Mouse (Mus musculus) small intestine, adult 2 months (tissue): ENCODE data around the gene Faf1. TPM values are rescaled to one million over a fixed set of nuclear protein-coding genes. Genes with fewer than 3 reads are reported as not detected.

Source experiments
- H3K27ac ChIP-seq: fragments of 200-500 bp; 2 replicates; pipeline ENCODE4 v1.5.1; 2012; ENCODE audit warnings: low read depth, low read length, control low read depth, inconsistent platforms; ENCODE audit not compliant: insufficient read depth
- H3K27me3 ChIP-seq: fragments of 200-500 bp; 2 replicates; pipeline ENCODE4 v1.6.1; 2012; ENCODE audit warnings: mild to moderate bottlenecking, moderate library complexity, low read length, inconsistent platforms; ENCODE audit not compliant: control insufficient read depth, insufficient read depth
- H3K36me3 ChIP-seq: fragments of 200-500 bp; 2 replicates; pipeline ENCODE4 v1.6.1; 2012; ENCODE audit warnings: mild to moderate bottlenecking, low read length, control low read depth, inconsistent platforms; ENCODE audit not compliant: control insufficient read depth, insufficient read depth
- H3K4me1 ChIP-seq: fragments of 200-500 bp; 2 replicates; pipeline ENCODE4 v1.6.1; 2012; ENCODE audit warnings: low read length, inconsistent platforms, mixed read lengths; ENCODE audit not compliant: control insufficient read depth, insufficient read depth, insufficient read length
- H3K4me3 ChIP-seq: fragments of 200-500 bp; 2 replicates; pipeline ENCODE4 v1.5.1; 2012; ENCODE audit warnings: low read depth, mild to moderate bottlenecking, control low read depth, inconsistent platforms, low read length, moderate library complexity
- CTCF ChIP-seq: fragments of 200-500 bp; IDR thresholded peaks from 2 replicates; pipeline ENCODE4 v1.5.1; 2012; ENCODE audit warnings: low read depth, mild to moderate bottlenecking, control low read depth, inconsistent platforms, low read length, moderate library complexity, mixed read lengths; ENCODE audit not compliant: insufficient replicate concordance, insufficient read length; ENCODE audit errors: extremely low read depth
- POLR2A ChIP-seq: fragments of 200-500 bp; IDR thresholded peaks from 2 replicates; pipeline ENCODE4 v1.6.1; 2012; ENCODE audit warnings: low read depth, mild to moderate bottlenecking, control low read depth, inconsistent platforms, low read length, moderate library complexity
- WGBS: fragments of 180-500 bp; shearing (Covaris S2); methylation state at CpG from one replicate; pipeline ENCODE4 v1.1.7; 2018; 5-methylcytosine and 5-hydroxymethylcytosine counted together
- polyA plus RNA-seq: library from polyadenylated mRNA; depleted of rRNA; stranded (reverse); fragments of >200 nt; gene quantifications from 2 replicates; pipeline ENCODE4 v1.2.3, GENCODE M21; 2012

The Faf1 gene
- polyA plus RNA-seq, 1 experiment: 7.4 TPM

- 97% methylated on average over 1 of the region's 1 CpGs for WGBS
- H3K4me3 ChIP-seq: no peak overlapping the region
- no peaks in the 10 kb centered on the region for H3K27me3 ChIP-seq
- no peaks in the 10 kb centered on the region for H3K36me3 ChIP-seq
- TF ChIP-seq CTCF (no peak), POLR2A (no peak)
- H3K4me1 ChIP-seq: no peaks in the 10 kb centered on the region
- no peak overlapping the region for H3K27ac ChIP-seq
These were observed 138.8 kb downstream of the Faf1 start for GRCm38 (mm10) chr4:109815161-109815560.

DNA sequence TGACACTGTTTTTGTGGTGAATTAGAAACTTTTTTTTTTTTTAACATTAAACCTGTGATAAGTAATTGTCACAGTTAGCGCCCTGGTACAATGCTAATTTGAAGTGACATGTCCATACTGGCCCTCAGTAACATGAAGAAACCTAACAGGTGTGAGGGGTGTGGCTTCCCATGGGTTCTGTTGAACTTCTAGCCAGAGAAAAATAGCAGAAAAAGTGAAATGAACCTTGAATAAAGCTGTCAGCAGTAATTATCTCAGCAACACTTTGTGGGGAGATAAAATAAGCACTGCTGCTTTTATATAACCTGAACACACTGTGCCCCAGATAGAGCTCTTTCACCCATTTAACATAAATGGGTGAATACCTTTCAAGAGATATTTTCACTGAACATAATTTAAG lies 139.2 kb downstream of the Faf1 start:
- Histone ChIP-seq H3K27ac (no peak overlapping the region), H3K36me3 (no peaks in the 10 kb centered on the region), H3K4me3 (no peak overlapping the region), H3K27me3 (no peaks in the 10 kb centered on the region), H3K4me1 (no peaks in the 10 kb centered on the region)
- TF ChIP-seq POLR2A (no peak), CTCF (no peak)
- WGBS: 93% methylated on average over 1 of the region's 1 CpGs

GRCm38 (mm10) chr4:109819455-109819854 lies 143.1 kb downstream of the Faf1 start:
- H3K27me3 ChIP-seq: no peaks in the 10 kb centered on the region
- TF ChIP-seq POLR2A: no peak
- no peak for TF ChIP-seq CTCF

GRCm38 (mm10) chr4:109829800-109830199 lies 153.4 kb downstream of the Faf1 start:
- peaks cover 1% of the 10 kb centered on the region; the same call in 1 of the 2 replicates for H3K36me3 ChIP-seq
- H3K27ac ChIP-seq: no peak overlapping the region
- H3K4me1 ChIP-seq: no peaks in the 10 kb centered on the region
- TF ChIP-seq CTCF (no peak), POLR2A (no peak)
- 92% methylated on average over 3 of the region's 3 CpGs for WGBS
- H3K4me3 ChIP-seq: no peak overlapping the region
- no peaks in the 10 kb centered on the region for H3K27me3 ChIP-seq

More at GRCm38 (mm10) chr4:109819455-109819854, 143.1 kb downstream of the Faf1 start:
- Histone ChIP-seq H3K4me1 (no peaks in the 10 kb centered on the region), H3K36me3 (no peaks in the 10 kb centered on the region), H3K27ac (no peak overlapping the region), H3K4me3 (no peak overlapping the region)

- no peaks in the 10 kb centered on the region for H3K4me1 ChIP-seq
- no peak overlapping the region for H3K27ac ChIP-seq
- peaks cover 5% of the 10 kb centered on the region; the same call in 1 of the 2 replicates for H3K36me3 ChIP-seq
- 93% methylated on average over 3 of the region's 3 CpGs for WGBS
- no peaks in the 10 kb centered on the region for H3K27me3 ChIP-seq
- TF ChIP-seq CTCF (no peak), POLR2A (no peak)
- no peak overlapping the region for H3K4me3 ChIP-seq
These were observed 181.5 kb downstream of the Faf1 start for GRCm38 (mm10) chr4:109857851-109858250.

GRCm38 (mm10) chr4:109858571-109859392 lies 182.4 kb downstream of the Faf1 start:
- TF ChIP-seq CTCF (no peak), POLR2A (no peak)
- WGBS: 74% methylated on average over 8 of the region's 8 CpGs
- no peak overlapping the region for H3K4me3 ChIP-seq
- H3K36me3 ChIP-seq: peaks cover 5% of the 10 kb centered on the region; the same call in 1 of the 2 replicates
- H3K4me1 ChIP-seq: no peaks in the 10 kb centered on the region
- no peaks in the 10 kb centered on the region for H3K27me3 ChIP-seq
- H3K27ac ChIP-seq: no peak overlapping the region

DNA sequence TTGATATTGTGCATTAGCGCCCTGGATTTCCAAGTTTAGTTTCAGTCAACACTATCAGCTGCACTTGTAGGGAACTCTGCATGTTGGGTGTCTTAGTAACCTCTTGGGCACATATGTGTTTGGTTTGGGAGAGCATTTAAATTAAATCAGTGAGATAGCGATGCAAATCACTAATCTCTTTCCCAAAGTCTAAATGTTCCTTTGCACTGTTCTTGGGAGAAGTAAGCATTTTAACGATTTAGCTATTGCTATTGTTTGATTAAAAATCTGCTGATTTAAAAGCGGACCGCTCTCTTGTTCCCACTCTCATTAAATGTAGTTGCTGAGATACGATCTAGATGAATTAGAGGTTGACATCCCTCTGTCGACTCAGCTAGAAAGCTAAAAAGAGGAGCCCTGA lies 183.0 kb downstream of the Faf1 start:
- no peaks in the 10 kb centered on the region for H3K27me3 ChIP-seq
- H3K4me3 ChIP-seq: no peak overlapping the region
- peaks cover 5% of the 10 kb centered on the region; the same call in 1 of the 2 replicates for H3K36me3 ChIP-seq
- no peaks in the 10 kb centered on the region for H3K4me1 ChIP-seq
- WGBS: 85% methylated on average over 7 of the region's 7 CpGs
- H3K27ac ChIP-seq: no peak overlapping the region
- no peak for TF ChIP-seq POLR2A
- no peak for TF ChIP-seq CTCF
